ENCODE assay signal across 27 mouse cellular contexts in genomic region chr7:68061434-68061833, GRCm38 (mm10).
A peak's percentile ranks its signal among the peaks of the same experiment; 100 is the strongest.
DNase-seq lines count a peak whose midpoint lies in the region; ATAC-seq and TF ChIP-seq lines count a peak whose summit lies in the region.
"Had no signal": no experiment of that assay in that cellular context is flagged by ENCODE, and none has a peak within 500 bp of the region (broad histone marks: within the 10 kb centered on the region; RNA-seq: fewer than 3 reads in every experiment).

No protein-coding gene starts in this region.

- H3K36me3 ChIP-seq in embryonic facial prominence, embryonic 13.5 days, result no peaks in the 10 kb centered on the region
- 0 out of 2 replicates have a peak, but pooled peaks cover 2% of the 10 kb centered on the region for H3K36me3 ChIP-seq in embryonic facial prominence, embryonic 10.5 days (replicated peaks)
- no peaks in the 10 kb centered on the region for H3K36me3 ChIP-seq in lung, embryonic 14.5 days (ENCODE audit: insufficient read depth)
- H3K36me3 ChIP-seq in stomach, embryonic 15.5 days, result no peaks in the 10 kb centered on the region
- H3K36me3 ChIP-seq: embryonic facial prominence, embryonic 12.5 days; forebrain, embryonic 12.5 days; hindbrain, embryonic 12.5 days; limb, embryonic 12.5 days; neural tube, embryonic 15.5 days had no signal

- no peak for TF ChIP-seq CTCF in lung, embryonic 14.5 days (IDR thresholded peaks at IDR 0.05; ENCODE audit: low read depth)

- H3K27me3 ChIP-seq in embryonic facial prominence, embryonic 13.5 days, result no peaks in the 10 kb centered on the region
- no peaks in the 10 kb centered on the region for H3K27me3 ChIP-seq in embryonic facial prominence, embryonic 10.5 days (replicated peaks; ENCODE audit: low read depth, poor library complexity, severe bottlenecking)
- no peaks in the 10 kb centered on the region for H3K27me3 ChIP-seq in lung, embryonic 14.5 days (ENCODE audit: insufficient read depth, low read length)
- H3K27me3 ChIP-seq in stomach, embryonic 15.5 days (replicated peaks), result no peaks in the 10 kb centered on the region
- H3K27me3 ChIP-seq: embryonic facial prominence, embryonic 12.5 days; forebrain, embryonic 12.5 days; hindbrain, embryonic 12.5 days; limb, embryonic 12.5 days; liver, embryonic 12.5 days; neural tube, embryonic 15.5 days had no signal

- H3K4me3 ChIP-seq in embryonic facial prominence, embryonic 13.5 days, result no peak overlapping the region
- no peak overlapping the region for H3K4me3 ChIP-seq in embryonic facial prominence, embryonic 10.5 days
- no peak overlapping the region for H3K4me3 ChIP-seq in lung, embryonic 14.5 days (ENCODE audit: low read depth, low read length)
- no peak overlapping the region for H3K4me3 ChIP-seq in stomach, embryonic 15.5 days (replicated peaks)
- H3K4me3 ChIP-seq: embryonic facial prominence, embryonic 12.5 days; forebrain, embryonic 12.5 days; hindbrain, embryonic 12.5 days; limb, embryonic 12.5 days; liver, embryonic 12.5 days; neural tube, embryonic 15.5 days had no signal

- ATAC-seq in embryonic facial prominence, embryonic 13.5 days (ENCODE audit: insufficient number of reproducible peaks, insufficient read depth, low FRiP score, low TSS enrichment, low read depth), result no peak
- no peak for ATAC-seq in lung, embryonic 14.5 days (ENCODE audit: insufficient read depth)
- ATAC-seq in stomach, embryonic 15.5 days (ENCODE audit: insufficient read depth, low FRiP score, low read depth), result peak; percentile 58; the same call in 1 of the 2 replicates
- ATAC-seq: activated CD4-positive, CD25-positive, alpha-beta regulatory T cell, adult 4 months; hindbrain, postnatal 0 days; intestine, embryonic 16.5 days; liver, embryonic 12.5 days; liver, postnatal 0 days had no signal

- H3K27ac ChIP-seq in embryonic facial prominence, embryonic 13.5 days, result peak overlapping the region; percentile 55
- H3K27ac ChIP-seq in embryonic facial prominence, embryonic 10.5 days (replicated peaks), result no peak overlapping the region
- H3K27ac ChIP-seq in lung, embryonic 14.5 days (ENCODE audit: low read depth), result peak overlapping the region; percentile 61; the same call in 1 of the 2 replicates
- peak overlapping the region; percentile 68 for H3K27ac ChIP-seq in stomach, embryonic 15.5 days
- H3K27ac ChIP-seq: forebrain, embryonic 12.5 days; hindbrain, embryonic 12.5 days; hindbrain, postnatal 0 days; liver, embryonic 12.5 days; neural tube, embryonic 15.5 days had no signal

- no peak overlapping the region for H3K9ac ChIP-seq in embryonic facial prominence, embryonic 13.5 days
- H3K9ac ChIP-seq in lung, embryonic 14.5 days, result no peak overlapping the region
- no peak overlapping the region for H3K9ac ChIP-seq in stomach, embryonic 15.5 days
- H3K9ac ChIP-seq: embryonic facial prominence, embryonic 12.5 days; forebrain, embryonic 12.5 days; hindbrain, embryonic 12.5 days; limb, embryonic 12.5 days; liver, embryonic 12.5 days; liver, postnatal 0 days; neural tube, embryonic 15.5 days had no signal

- no peak overlapping the region for H3K4me2 ChIP-seq in embryonic facial prominence, embryonic 13.5 days
- peak overlapping the region; percentile 39 for H3K4me2 ChIP-seq in lung, embryonic 14.5 days
- H3K4me2 ChIP-seq in stomach, embryonic 15.5 days, result no peak overlapping the region
- H3K4me2 ChIP-seq: embryonic facial prominence, embryonic 12.5 days; forebrain, embryonic 12.5 days; heart, embryonic 11.5 days; hindbrain, embryonic 12.5 days; limb, embryonic 12.5 days; liver, embryonic 12.5 days; neural tube, embryonic 15.5 days had no signal

- DNase-seq in embryonic facial prominence, embryonic 10.5 days (ENCODE audit: low spot score), result no peak
- no peak for DNase-seq in lung, embryonic 14.5 days
- no peak for DNase-seq in lung, postnatal 36 days
- peak; percentile 45 to 50 for DNase-seq in urinary bladder, adult 18-20 months (ENCODE audit: low spot score in 2 of 2)
- DNase-seq in urinary bladder, postnatal 25 days (ENCODE audit: low spot score), result no peak
- DNase-seq in thymus, postnatal 25 days, result no peak
- DNase-seq: adrenal gland, adult 2 months; cerebellum, adult 8-10 months; cerebellum, postnatal 36 days; gastrocnemius, postnatal 14 days; heart, postnatal 36 days; liver, postnatal 0 days; midbrain, embryonic 14.5 days; retina, postnatal 1 day; right cerebral cortex, postnatal 14 days had no signal

- peaks cover 49% of the 10 kb centered on the region for H3K4me1 ChIP-seq in embryonic facial prominence, embryonic 13.5 days
- H3K4me1 ChIP-seq in embryonic facial prominence, embryonic 10.5 days, result peaks cover 54% of the 10 kb centered on the region
- H3K4me1 ChIP-seq in lung, embryonic 14.5 days (ENCODE audit: insufficient read depth), result peaks cover 25% of the 10 kb centered on the region
- H3K4me1 ChIP-seq in stomach, embryonic 15.5 days, result peaks cover 40% of the 10 kb centered on the region

- H3K9me3 ChIP-seq in embryonic facial prominence, embryonic 13.5 days, result no peaks in the 10 kb centered on the region
- H3K9me3 ChIP-seq in embryonic facial prominence, embryonic 10.5 days, result no peaks in the 10 kb centered on the region
- H3K9me3 ChIP-seq in lung, embryonic 14.5 days (ENCODE audit: low read depth, low read length), result no peaks in the 10 kb centered on the region
- no peaks in the 10 kb centered on the region for H3K9me3 ChIP-seq in stomach, embryonic 15.5 days
- H3K9me3 ChIP-seq: embryonic facial prominence, embryonic 12.5 days; forebrain, embryonic 12.5 days; hindbrain, embryonic 12.5 days; limb, embryonic 12.5 days; liver, embryonic 12.5 days; neural tube, embryonic 15.5 days had no signal

- 64% methylated on average over 9 of the region's 9 CpGs for WGBS in embryonic facial prominence, embryonic 13.5 days
- 81% methylated on average over 9 of the region's 9 CpGs for WGBS in embryonic facial prominence, embryonic 10.5 days
- WGBS in lung, embryonic 14.5 days, result 65% methylated on average over 9 of the region's 9 CpGs
- WGBS in stomach, embryonic 15.5 days, result 70% methylated on average over 9 of the region's 9 CpGs

Comparison
In these comparisons a context has a peak if more than half of its experiments do, and no peak if none do; other contexts are left out.
1. DNase-seq: peak in urinary bladder, adult 18-20 months (2 of 2); none in embryonic facial prominence, embryonic 10.5 days (single experiment), lung, embryonic 14.5 days (single experiment), lung, postnatal 36 days (single experiment), urinary bladder, postnatal 25 days (single experiment) and thymus, postnatal 25 days (single experiment).